Mouse (Mus musculus) c-Kit-positive CD71-positive TER-119-positive erythroid progenitor cells, embryonic 14.5 days (primary cell): ENCODE results near the gene Popdc2.

Source experiments
- DNase-seq: peaks from one replicate; pipeline ENCODE4 v3.0.0-alpha.2; 2013; ENCODE audit warnings: low spot score

Popdc2 gene

GRCm38 (mm10) chr16:38376163-38376840 is 14.3 kb downstream of the Popdc2 start:
- no peak for DNase-seq

- no peak for DNase-seq
Measured at GRCm38 (mm10) chr16:38376841-38377249, 14.8 kb downstream of the Popdc2 start.

- DNase-seq = no peak
Measured at GRCm38 (mm10) chr16:38377546-38377945, 15.5 kb downstream of the Popdc2 start.

GRCm38 (mm10) chr16:38378591-38378990 is 16.6 kb downstream of the Popdc2 start:
- no peak for DNase-seq

- no peak for DNase-seq
Measured at GRCm38 (mm10) chr16:38379088-38379487, 17.1 kb downstream of the Popdc2 start.

- no peak for DNase-seq
Measured at GRCm38 (mm10) chr16:38379493-38379892, 17.5 kb downstream of the Popdc2 start.

GRCm38 (mm10) chr16:38379926-38380325 is 17.9 kb downstream of the Popdc2 start:
- DNase-seq = no peak

GRCm38 (mm10) chr16:38383683-38384082 is 21.7 kb downstream of the Popdc2 start:
- no peak for DNase-seq

GRCm38 (mm10) chr16:38385184-38385634 is 23.2 kb downstream of the Popdc2 start:
- DNase-seq = no peak

GRCm38 (mm10) chr16:38385700-38386099 is 23.7 kb downstream of the Popdc2 start:
- no peak for DNase-seq

GRCm38 (mm10) chr16:38387389-38387788 is 25.4 kb downstream of the Popdc2 start:
- DNase-seq = no peak

- DNase-seq = no peak
Measured at GRCm38 (mm10) chr16:38388757-38389156, 26.7 kb downstream of the Popdc2 start.

GRCm38 (mm10) chr16:38389284-38389893 is 27.4 kb downstream of the Popdc2 start:
- DNase-seq = no peak

- DNase-seq = no peak
Measured at GRCm38 (mm10) chr16:38390322-38390721, 28.3 kb downstream of the Popdc2 start.

GRCm38 (mm10) chr16:38392126-38392894 is 30.3 kb downstream of the Popdc2 start:
- DNase-seq = no peak

GRCm38 (mm10) chr16:38394191-38394618 is 32.2 kb downstream of the Popdc2 start:
- DNase-seq = no peak

- no peak for DNase-seq
Measured at GRCm38 (mm10) chr16:38395060-38395730, 33.2 kb downstream of the Popdc2 start.

- DNase-seq = no peak
Measured at GRCm38 (mm10) chr16:38396155-38396554, 34.1 kb downstream of the Popdc2 start.

- no peak for DNase-seq
Measured at GRCm38 (mm10) chr16:38398266-38398665, 36.3 kb downstream of the Popdc2 start.

GRCm38 (mm10) chr16:38399076-38399475 is 37.1 kb downstream of the Popdc2 start:
- DNase-seq = no peak

GRCm38 (mm10) chr16:38399531-38400231 is 37.7 kb downstream of the Popdc2 start:
- no peak for DNase-seq
